Mouse (Mus musculus) right cerebral cortex, adult 2 months (tissue): Measurements from ENCODE around the gene Gadd45g.

ENCODE experiments used
- DNase-seq, 2 experiments: peaks; one replicate each; pipeline ENCODE4 v3.0.0; 2021 to 2022; ENCODE audit warnings: low spot score in 2 of 2

Gene Gadd45g

GRCm38 (mm10) chr13:51882218-51882617 lies 35.7 kb downstream of the Gadd45g start:
- DNase-seq = no peak

GRCm38 (mm10) chr13:51884250-51884649 lies 37.8 kb downstream of the Gadd45g start:
- DNase-seq = no peak

- DNase-seq = no peak
These were observed 39.1 kb downstream of the Gadd45g start for GRCm38 (mm10) chr13:51885594-51885993.

- no peak for DNase-seq
These were observed 39.6 kb downstream of the Gadd45g start for GRCm38 (mm10) chr13:51886085-51886484.

GRCm38 (mm10) chr13:51886723-51887122 lies 40.2 kb downstream of the Gadd45g start:
- DNase-seq = no peak

- no peak for DNase-seq
These were observed 41.9 kb downstream of the Gadd45g start for GRCm38 (mm10) chr13:51888426-51888825.

GRCm38 (mm10) chr13:51891825-51892532 lies 45.5 kb downstream of the Gadd45g start:
- DNase-seq = no peak

- no peak for DNase-seq
These were observed 51.1 kb downstream of the Gadd45g start for GRCm38 (mm10) chr13:51897579-51897978.
